Mouse (Mus musculus) MEL (cell line): ENCODE measurements around the gene Col4a1.

Source experiments
- CTCF ChIP-seq, 3 experiments: IDR thresholded peaks in 2 of 3; conservative IDR thresholded peaks in 1 of 3; 2 replicates each; pipeline ENCODE4 v1.5.1; 2011 to 2012; ENCODE audit warnings: low read length in 3 of 3, low read depth in 2 of 3, mild to moderate bottlenecking in 2 of 3, improper control_type of control experiment in 1 of 3, inconsistent platforms in 1 of 3, mixed read lengths in 1 of 3, moderate library complexity in 1 of 3; ENCODE audit not compliant: control insufficient read depth in 1 of 3, insufficient read depth in 1 of 3, poor library complexity in 1 of 3, severe bottlenecking in 1 of 3
- E2F4 ChIP-seq: IDR thresholded peaks from 2 replicates; pipeline ENCODE4 v1.6.1; 2011; ENCODE audit warnings: low read depth, low read length, improper control_type of control experiment, borderline replicate concordance
- EP300 ChIP-seq, 2 experiments: IDR thresholded peaks; 2 replicates each; pipeline ENCODE4 v1.6.1; 2011; ENCODE audit warnings: improper control_type of control experiment in 2 of 2, low read length in 2 of 2, low read depth in 1 of 2, mild to moderate bottlenecking in 1 of 2
- GABPA ChIP-seq: IDR thresholded peaks from 2 replicates; pipeline ENCODE4 v1.6.1; 2012; ENCODE audit warnings: low read depth, mild to moderate bottlenecking, inconsistent platforms, low read length, improper control_type of control experiment, moderate library complexity
- GATA1 ChIP-seq: IDR thresholded peaks from 2 replicates; pipeline ENCODE4 v1.6.1; 2011; ENCODE audit warnings: low read depth, low read length, improper control_type of control experiment
- KAT2A ChIP-seq: conservative IDR thresholded peaks from 2 replicates; pipeline ENCODE4 v1.6.1; 2012; ENCODE audit warnings: low read depth, low read length, improper control_type of control experiment, inconsistent platforms
- MAFK ChIP-seq: IDR thresholded peaks from 2 replicates; pipeline ENCODE4 v1.6.1; 2011; ENCODE audit warnings: low read depth, mild to moderate bottlenecking, low read length, improper control_type of control experiment, borderline replicate concordance
- MYB ChIP-seq: IDR thresholded peaks from 2 replicates; pipeline ENCODE4 v1.6.1; 2011; ENCODE audit warnings: mild to moderate bottlenecking, low read depth, low read length, improper control_type of control experiment
- NELFE ChIP-seq: IDR thresholded peaks from 2 replicates; pipeline ENCODE4 v1.6.1; 2011; ENCODE audit warnings: low read depth, low read length, improper control_type of control experiment
- POLR2A ChIP-seq, 2 experiments: IDR thresholded peaks; 2 replicates each; pipeline ENCODE4 v1.6.1; 2011 to 2012; ENCODE audit warnings: low read length in 2 of 2, mild to moderate bottlenecking in 2 of 2, control low read depth in 1 of 2, improper control_type of control experiment in 1 of 2, low read depth in 1 of 2, moderate library complexity in 1 of 2; ENCODE audit not compliant: control insufficient read depth in 1 of 2, insufficient read depth in 1 of 2, poor library complexity in 1 of 2
- POLR2AphosphoS2 ChIP-seq: IDR thresholded peaks from 2 replicates; pipeline ENCODE4 v1.6.1; 2011; ENCODE audit warnings: low read length, improper control_type of control experiment
- TCF12 ChIP-seq: IDR thresholded peaks from 2 replicates; pipeline ENCODE4 v1.6.1; 2014; ENCODE audit warnings: low read depth, mild to moderate bottlenecking, inconsistent platforms, low read length, improper control_type of control experiment, moderate library complexity
- ZKSCAN1 ChIP-seq: IDR thresholded peaks from 2 replicates; pipeline ENCODE4 v1.6.1; 2012; ENCODE audit warnings: low read depth, mild to moderate bottlenecking, inconsistent platforms, low read length, improper control_type of control experiment, moderate library complexity

DNA sequence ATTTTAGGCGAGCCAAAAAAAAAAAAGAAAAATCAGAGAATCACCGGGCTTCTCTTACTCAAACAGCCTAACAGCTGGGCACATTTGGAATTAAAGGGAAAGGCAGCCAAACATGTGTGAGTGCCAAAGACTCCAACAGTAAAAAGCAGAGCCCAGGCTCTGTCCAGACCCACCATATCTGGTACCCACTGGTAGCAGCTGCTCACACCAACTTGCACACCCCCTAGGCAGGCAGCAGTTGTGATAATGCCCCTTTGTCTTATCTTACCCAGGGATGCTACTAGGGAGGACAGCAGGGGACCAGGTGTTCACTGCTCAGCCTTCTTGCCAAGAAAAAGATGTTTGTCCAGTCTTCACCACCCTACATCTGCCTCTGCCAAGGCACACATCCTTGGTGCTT, 71.1 kb downstream of the Col4a1 start:
- TF ChIP-seq CTCF (IDR thresholded peaks at IDR 0.05 in 2 of 3, conservative IDR thresholded peaks at IDR 0.05 in 1 of 3; ENCODE audit: control insufficient read depth in 1 of 3, insufficient read depth in 1 of 3, low read depth in 2 of 3, low read length in 3 of 3, poor library complexity in 1 of 3, severe bottlenecking in 1 of 3): no peak
- TF ChIP-seq GATA1: no peak
- TF ChIP-seq MAFK: no peak
- TF ChIP-seq NELFE: no peak
- TF ChIP-seq E2F4: no peak
- no peak for TF ChIP-seq KAT2A
- no peak for TF ChIP-seq EP300 (IDR thresholded peaks at IDR 0.05; ENCODE audit: low read depth in 1 of 2, low read length in 2 of 2)
- TF ChIP-seq POLR2A (IDR thresholded peaks at IDR 0.05; ENCODE audit: control insufficient read depth in 1 of 2, insufficient read depth in 1 of 2, low read depth in 1 of 2, low read length in 2 of 2, poor library complexity in 1 of 2): no peak
- TF ChIP-seq ZKSCAN1: no peak
- no peak for TF ChIP-seq TCF12
- no peak for TF ChIP-seq MYB
- no peak for TF ChIP-seq POLR2AphosphoS2
- no peak for TF ChIP-seq GABPA
